Mouse (Mus musculus) liver, embryonic 12.5 days (tissue): ENCODE measurements around the gene Rnf123. TPM values are rescaled to one million over a fixed set of nuclear protein-coding genes. Genes with fewer than 3 reads are reported as not detected.

Experiments
- ATAC-seq: fragments of 200-750 bp; cut with Nextera tagmentation; 2 replicates; pipeline ENCODE4 v1.8.0; 2017; ENCODE audit warnings: moderate number of reproducible peaks, mild to moderate bottlenecking, moderate library complexity
- H3K27ac ChIP-seq: fragments of 300-500 bp; sonication (generic); 2 replicates; pipeline ENCODE4 v1.5.1; 2016; ENCODE audit warnings: mild to moderate bottlenecking
- H3K27me3 ChIP-seq: fragments of 300-500 bp; sonication (generic); replicated peaks from 2 replicates; pipeline ENCODE4 v1.6.1; 2016; ENCODE audit warnings: mild to moderate bottlenecking, moderate library complexity
- H3K36me3 ChIP-seq: fragments of 300-500 bp; sonication (generic); 2 replicates; pipeline ENCODE4 v1.6.1; 2016; ENCODE audit warnings: mild to moderate bottlenecking, moderate library complexity
- H3K4me1 ChIP-seq: fragments of 300-500 bp; sonication (generic); 2 replicates; pipeline ENCODE4 v1.6.1; 2016
- H3K4me2 ChIP-seq: fragments of 300-500 bp; sonication (generic); 2 replicates; pipeline ENCODE4 v1.6.1; 2016; ENCODE audit warnings: mild to moderate bottlenecking, moderate library complexity
- H3K4me3 ChIP-seq: fragments of 300-500 bp; sonication (generic); 2 replicates; pipeline ENCODE4 v1.5.1; 2016; ENCODE audit warnings: mild to moderate bottlenecking, moderate library complexity
- H3K9ac ChIP-seq: fragments of 300-500 bp; sonication (generic); 2 replicates; pipeline ENCODE4 v1.6.1; 2016; ENCODE audit warnings: mild to moderate bottlenecking, moderate library complexity
- H3K9me3 ChIP-seq: fragments of 300-500 bp; sonication (generic); replicated peaks from 2 replicates; pipeline ENCODE4 v1.6.1; 2016; ENCODE audit warnings: mild to moderate bottlenecking, moderate library complexity
- WGBS: fragments of 180-500 bp; shearing (Covaris S2); methylation state at CpG from one replicate; pipeline ENCODE4 v1.1.7; 2016; ENCODE audit not compliant: insufficient replicate concordance; 5-methylcytosine and 5-hydroxymethylcytosine counted together
- polyA plus RNA-seq: library from polyadenylated mRNA; unstranded; fragments of >200 nt; fragmentation: Nextera tagmentation; extraction: Ambion mirVana; gene quantifications from 2 replicates; pipeline ENCODE4 v1.2.1, GENCODE M21; 2016

Rnf123 gene
- polyA plus RNA-seq, 1 experiment from 2014 or later, result 96.6 TPM

GRCm38 (mm10) chr9:108117143-108117542 is 34.0 kb upstream of the Rnf123 start:
- H3K9me3 ChIP-seq, result no peaks in the 10 kb centered on the region
- WGBS, result 48% methylated on average over 4 of the region's 4 CpGs
- peaks cover 55% of the 10 kb centered on the region for H3K27me3 ChIP-seq
- H3K4me1 ChIP-seq, result peaks cover 21% of the 10 kb centered on the region
- no peak overlapping the region for H3K4me3 ChIP-seq
- H3K27ac ChIP-seq, result no peak overlapping the region
- no peak overlapping the region for H3K9ac ChIP-seq
- H3K4me2 ChIP-seq, result no peak overlapping the region
- no peaks in the 10 kb centered on the region for H3K36me3 ChIP-seq
- ATAC-seq, result no peak

GRCm38 (mm10) chr9:108115290-108116077 is 32.3 kb upstream of the Rnf123 start:
- H3K9ac ChIP-seq, result no peak overlapping the region
- no peak overlapping the region for H3K27ac ChIP-seq
- H3K27me3 ChIP-seq, result peaks cover 67% of the 10 kb centered on the region
- no peak for ATAC-seq
- 64% methylated on average over 43 of the region's 43 CpGs for WGBS
- peak overlapping the region; percentile 16; the same call in 1 of the 2 replicates for H3K4me2 ChIP-seq
- no peak overlapping the region for H3K4me3 ChIP-seq
- H3K9me3 ChIP-seq, result no peaks in the 10 kb centered on the region
- H3K4me1 ChIP-seq, result peaks cover 26% of the 10 kb centered on the region
- no peaks in the 10 kb centered on the region for H3K36me3 ChIP-seq

GRCm38 (mm10) chr9:108112719-108113340 is 29.7 kb upstream of the Rnf123 start:
- H3K4me1 ChIP-seq, result peaks cover 28% of the 10 kb centered on the region
- H3K4me2 ChIP-seq, result no peak overlapping the region
- ATAC-seq, result no peak
- no peak overlapping the region for H3K9ac ChIP-seq
- no peaks in the 10 kb centered on the region for H3K9me3 ChIP-seq
- no peaks in the 10 kb centered on the region for H3K36me3 ChIP-seq
- no peak overlapping the region for H3K27ac ChIP-seq
- H3K27me3 ChIP-seq, result peaks cover 81% of the 10 kb centered on the region
- no peak overlapping the region for H3K4me3 ChIP-seq
- 83% methylated on average over 18 of the region's 18 CpGs for WGBS

GRCm38 (mm10) chr9:108111593-108112121 is 28.5 kb upstream of the Rnf123 start:
- peak overlapping the region; percentile 66 for H3K4me2 ChIP-seq
- WGBS, result 65% methylated on average over 17 of the region's 17 CpGs
- peak overlapping the region; percentile 37 for H3K4me3 ChIP-seq
- H3K27me3 ChIP-seq, result peaks cover 76% of the 10 kb centered on the region
- no peaks in the 10 kb centered on the region for H3K36me3 ChIP-seq
- H3K9me3 ChIP-seq, result no peaks in the 10 kb centered on the region
- peaks cover 29% of the 10 kb centered on the region for H3K4me1 ChIP-seq
- ATAC-seq, result no peak
- no peak overlapping the region for H3K27ac ChIP-seq
- H3K9ac ChIP-seq, result peak overlapping the region; percentile 36; the same call in 1 of the 2 replicates

GRCm38 (mm10) chr9:108111101-108111592 is 28.0 kb upstream of the Rnf123 start:
- WGBS, result 14% methylated on average over 22 of the region's 22 CpGs

GRCm38 (mm10) chr9:108110160-108110559 is 27.0 kb upstream of the Rnf123 start:
- H3K4me3 ChIP-seq, result 0 out of 2 replicates have a peak overlapping the region, but pooled peaks have one; percentile 37
- H3K27me3 ChIP-seq, result peaks cover 61% of the 10 kb centered on the region
- 68% methylated on average over 16 of the region's 16 CpGs for WGBS
- H3K27ac ChIP-seq, result no peak overlapping the region
- H3K4me1 ChIP-seq, result peaks cover 39% of the 10 kb centered on the region
- ATAC-seq, result no peak
- H3K9ac ChIP-seq, result no peak overlapping the region
- peak overlapping the region; percentile 66 for H3K4me2 ChIP-seq
- no peaks in the 10 kb centered on the region for H3K36me3 ChIP-seq
- H3K9me3 ChIP-seq, result no peaks in the 10 kb centered on the region

More at GRCm38 (mm10) chr9:108111101-108111592, 28.0 kb upstream of the Rnf123 start:
- H3K9ac ChIP-seq, result peak overlapping the region; percentile 36; the same call in 1 of the 2 replicates
- H3K4me3 ChIP-seq, result peak overlapping the region; percentile 37
- H3K4me1 ChIP-seq, result peaks cover 29% of the 10 kb centered on the region
- H3K9me3 ChIP-seq, result no peaks in the 10 kb centered on the region
- no peak for ATAC-seq
- no peak overlapping the region for H3K27ac ChIP-seq
- peaks cover 71% of the 10 kb centered on the region for H3K27me3 ChIP-seq
- H3K36me3 ChIP-seq, result no peaks in the 10 kb centered on the region
- H3K4me2 ChIP-seq, result peak overlapping the region; percentile 66

GRCm38 (mm10) chr9:108107867-108108266 is 24.7 kb upstream of the Rnf123 start:
- Histone ChIP-seq H3K27me3 (peaks cover 38% of the 10 kb centered on the region), H3K9me3 (no peaks in the 10 kb centered on the region), H3K4me3 (no peak overlapping the region), H3K36me3 (peaks cover 6% of the 10 kb centered on the region), H3K9ac (no peak overlapping the region), H3K27ac (no peak overlapping the region), H3K4me1 (peaks cover 62% of the 10 kb centered on the region), H3K4me2 (no peak overlapping the region)
- no peak for ATAC-seq
- WGBS, result 89% methylated on average over 16 of the region's 16 CpGs

- peaks cover 75% of the 10 kb centered on the region for H3K4me1 ChIP-seq
- ATAC-seq, result no peak
- peaks cover 23% of the 10 kb centered on the region for H3K36me3 ChIP-seq
- H3K27me3 ChIP-seq, result peaks cover 20% of the 10 kb centered on the region
- no peak overlapping the region for H3K27ac ChIP-seq
- no peak overlapping the region for H3K4me3 ChIP-seq
- 86% methylated on average over 23 of the region's 23 CpGs for WGBS
- H3K9me3 ChIP-seq, result no peaks in the 10 kb centered on the region
- no peak overlapping the region for H3K9ac ChIP-seq
- H3K4me2 ChIP-seq, result peak overlapping the region; percentile 73
These were observed 22.9 kb upstream of the Rnf123 start for GRCm38 (mm10) chr9:108106090-108106489.

- Histone ChIP-seq H3K4me3 (peak overlapping the region; percentile 54), H3K27ac (peak overlapping the region; percentile 79), H3K4me2 (peak overlapping the region; percentile 73), H3K9me3 (no peaks in the 10 kb centered on the region), H3K9ac (peak overlapping the region; percentile 71), H3K36me3 (peaks cover 29% of the 10 kb centered on the region), H3K4me1 (peaks cover 72% of the 10 kb centered on the region), H3K27me3 (peaks cover 14% of the 10 kb centered on the region)
- 72% methylated on average over 12 of the region's 12 CpGs for WGBS
- ATAC-seq, result no peak
These were observed 22.4 kb upstream of the Rnf123 start for GRCm38 (mm10) chr9:108105549-108105863.

- H3K27me3 ChIP-seq, result peaks cover 9% of the 10 kb centered on the region
- ATAC-seq, result peak; percentile 80
- peak overlapping the region; percentile 71 for H3K9ac ChIP-seq
- H3K36me3 ChIP-seq, result peaks cover 31% of the 10 kb centered on the region
- H3K4me2 ChIP-seq, result peak overlapping the region; percentile 73
- H3K4me1 ChIP-seq, result peaks cover 66% of the 10 kb centered on the region
- peak overlapping the region; percentile 54 for H3K4me3 ChIP-seq
- WGBS, result 39% methylated on average over 31 of the region's 31 CpGs
- H3K27ac ChIP-seq, result peak overlapping the region; percentile 79
- H3K9me3 ChIP-seq, result no peaks in the 10 kb centered on the region
These were observed 21.8 kb upstream of the Rnf123 start for GRCm38 (mm10) chr9:108104766-108105548.

- H3K4me1 ChIP-seq, result peaks cover 77% of the 10 kb centered on the region
- peaks cover 53% of the 10 kb centered on the region for H3K36me3 ChIP-seq
- WGBS, result 82% methylated on average over 8 of the region's 8 CpGs
- no peaks in the 10 kb centered on the region for H3K27me3 ChIP-seq
- H3K4me2 ChIP-seq, result no peak overlapping the region
- H3K4me3 ChIP-seq, result no peak overlapping the region
- peak overlapping the region; percentile 100 for H3K27ac ChIP-seq
- H3K9ac ChIP-seq, result 0 out of 2 replicates have a peak overlapping the region, but pooled peaks have one; percentile 2
- no peaks in the 10 kb centered on the region for H3K9me3 ChIP-seq
- no peak for ATAC-seq
These were observed 16.5 kb upstream of the Rnf123 start for GRCm38 (mm10) chr9:108099619-108100018.
